Mouse (Mus musculus) spleen, postnatal 36 days (tissue): Measurements from ENCODE around the gene Tor1aip2.

Experiments
- DNase-seq, 2 experiments: peaks; one replicate each; pipeline ENCODE4 v3.0.0; 2022; ENCODE audit warnings: low spot score in 2 of 2, mixed read lengths in 1 of 2

Gene Tor1aip2

DNA sequence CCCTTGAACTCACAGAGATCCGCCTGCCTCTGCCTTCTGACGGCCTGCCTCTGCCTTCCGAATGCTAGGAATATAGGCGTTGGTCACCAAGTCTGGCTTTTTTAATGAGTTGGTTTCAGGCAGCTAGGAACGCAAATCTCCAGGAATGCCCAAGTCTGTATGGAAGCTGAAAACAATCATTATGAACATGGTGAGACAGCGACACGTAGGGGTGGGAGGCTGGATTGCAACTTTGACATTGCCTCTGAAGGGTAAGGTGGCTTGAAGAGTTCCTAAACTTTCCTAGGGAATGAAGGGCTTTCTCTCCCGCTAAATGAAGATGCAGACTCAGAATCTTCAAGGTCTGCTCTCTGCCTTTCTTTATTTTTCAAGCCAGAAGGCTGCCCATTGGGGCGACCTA is 75.9 kb downstream of the Tor1aip2 start:
- no peak for DNase-seq

DNA sequence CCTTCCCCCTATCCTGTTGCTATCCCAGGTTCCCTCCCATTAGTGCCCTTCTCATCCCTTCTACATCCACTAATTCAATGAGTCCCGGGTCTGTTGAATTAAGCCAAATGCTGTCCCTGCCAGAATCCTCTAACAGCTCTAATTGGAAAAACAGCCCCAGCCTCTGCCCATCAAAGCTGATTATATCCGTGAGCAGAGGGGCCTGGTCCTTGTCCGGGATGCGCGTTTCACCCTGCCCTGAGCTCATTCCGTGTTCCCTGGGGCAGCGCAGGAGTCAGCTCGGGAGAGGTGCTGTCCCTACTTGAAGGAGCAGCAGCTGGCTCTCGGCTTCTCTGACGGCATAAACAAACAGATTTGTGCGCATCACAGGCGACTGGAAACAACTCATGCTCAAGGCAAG is 76.5 kb downstream of the Tor1aip2 start:
- DNase-seq, result no peak

DNA sequence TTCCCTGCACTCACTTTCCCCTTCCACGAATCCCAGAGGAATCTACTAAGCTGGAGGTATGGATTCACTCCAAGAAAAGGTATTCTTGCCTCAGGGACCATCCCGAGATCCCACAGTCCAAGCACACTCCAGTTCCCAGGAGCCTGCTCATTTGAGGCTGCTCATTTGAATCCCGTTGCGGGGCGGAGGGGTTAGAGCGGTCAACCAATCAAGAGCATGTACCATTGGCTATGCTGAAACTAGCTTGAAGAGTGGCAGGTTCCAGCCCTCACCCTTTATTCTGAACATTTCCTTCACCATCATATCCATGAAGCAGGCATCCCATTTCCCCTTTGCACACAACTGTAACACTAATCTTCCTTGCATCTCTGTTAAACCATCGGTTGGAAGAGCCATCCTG is 76.9 kb downstream of the Tor1aip2 start:
- DNase-seq, result no peak

DNA sequence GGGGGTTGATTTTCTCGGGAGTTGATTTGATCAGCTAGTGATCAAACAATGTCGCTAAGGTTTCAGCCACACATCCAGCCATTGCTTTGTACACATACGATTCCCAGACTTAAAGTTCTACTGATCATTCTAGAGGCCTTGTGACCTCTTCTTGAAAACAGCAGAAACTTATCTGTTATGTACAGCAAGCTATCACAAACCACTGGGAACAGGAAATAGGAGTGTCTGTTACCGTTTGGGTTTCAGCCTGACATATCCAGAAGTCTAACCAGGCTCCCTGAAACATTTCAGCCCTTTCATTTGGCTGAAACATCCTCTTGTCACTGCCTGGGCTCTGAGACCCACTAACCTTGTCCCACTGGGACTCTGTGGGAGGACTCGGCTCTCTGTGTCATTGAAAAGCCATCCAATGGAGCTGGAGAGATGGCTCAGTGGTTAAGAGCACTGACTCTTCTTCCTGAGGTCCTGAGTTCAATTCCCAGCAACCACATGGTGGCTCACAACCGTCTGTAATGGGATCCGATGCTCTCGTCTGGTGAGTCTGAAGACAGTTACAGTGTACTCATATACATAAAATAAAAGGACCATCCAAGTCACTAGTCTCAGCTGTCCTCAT is 78.8 kb downstream of the Tor1aip2 start:
- no peak for DNase-seq

DNA sequence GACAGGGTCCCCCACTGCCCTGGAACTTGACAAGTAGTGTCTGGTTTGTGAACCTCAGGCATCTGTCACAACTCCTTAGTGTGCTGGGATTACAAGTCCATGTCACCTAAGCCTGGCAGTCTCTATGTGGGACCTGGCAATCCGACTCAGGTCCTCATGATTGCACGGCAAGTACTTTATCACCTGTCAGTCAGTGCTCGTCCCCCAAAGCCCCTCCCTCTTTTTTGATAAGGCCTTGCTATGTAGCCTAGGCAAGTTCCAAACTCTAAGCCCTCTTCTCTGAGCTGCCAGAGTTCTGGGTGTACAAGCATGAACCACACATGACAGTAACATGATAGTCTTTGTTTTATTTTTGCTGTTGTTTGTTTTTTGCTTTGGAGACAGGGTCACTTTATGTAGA is 81.6 kb downstream of the Tor1aip2 start:
- no peak for DNase-seq
